Mouse (Mus musculus) mouse trophoblast stem cell (cell line): Measurements from ENCODE around the gene Naaa.

Experiments
- in situ Hi-C, 2 experiments: fragments of 300-500 bp; cut with MseI, MboI; formaldehyde crosslinking; loops; 2 replicates in 1 of 2; 3 replicates in 1 of 2; pipeline ENCODE4 v1.15.1; 2025

The Naaa gene

DNA sequence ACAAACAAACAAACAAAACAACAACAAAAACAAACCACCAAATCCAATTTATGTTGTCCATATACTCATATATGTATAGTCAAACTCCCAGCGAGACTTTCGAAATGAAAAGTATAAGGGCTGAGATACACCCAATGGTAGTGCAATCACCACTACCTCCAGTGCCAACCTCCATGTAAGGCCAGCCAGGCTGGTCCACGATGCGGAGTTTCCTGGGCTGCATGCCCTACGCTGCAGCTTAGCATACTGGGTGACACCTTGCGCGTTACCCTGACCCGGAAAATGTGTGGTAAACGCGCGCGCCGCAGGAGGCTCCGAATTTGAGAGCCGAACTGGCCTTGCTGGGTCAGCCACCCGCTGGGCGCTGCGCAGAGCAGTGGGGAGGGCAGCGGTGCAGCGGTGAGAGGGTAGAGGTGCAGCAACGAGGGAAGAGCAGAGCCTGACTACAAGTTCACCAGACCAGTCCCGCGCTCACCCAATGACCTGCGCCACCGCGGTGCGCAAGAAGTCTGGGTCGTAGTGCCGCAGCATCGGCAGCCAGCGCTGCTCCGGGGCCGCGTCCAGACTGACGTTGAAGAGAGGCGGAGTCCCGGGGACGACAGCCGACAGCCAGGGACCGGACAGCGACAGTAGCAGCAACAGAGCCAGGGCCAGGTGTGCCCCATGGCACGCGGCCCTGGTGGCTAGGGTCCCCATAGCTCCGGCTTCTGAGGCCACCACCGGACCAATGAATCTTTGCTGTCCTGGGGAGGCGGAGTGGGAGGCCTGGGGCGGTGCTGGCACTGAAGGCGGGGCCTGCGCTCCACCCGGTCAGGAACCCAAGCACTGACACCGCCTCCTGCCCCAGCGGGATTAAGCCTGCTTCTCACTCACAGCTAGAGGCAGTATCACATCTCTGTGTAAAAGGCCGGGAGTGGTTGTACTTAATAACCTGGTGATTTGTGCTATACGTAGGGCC lies at the start of gene Naaa:
TSS of gene Naaa (minus strand) at position 734 of the 958 bp plus-strand sequence.
- in situ Hi-C loops: no loop called here

DNA sequence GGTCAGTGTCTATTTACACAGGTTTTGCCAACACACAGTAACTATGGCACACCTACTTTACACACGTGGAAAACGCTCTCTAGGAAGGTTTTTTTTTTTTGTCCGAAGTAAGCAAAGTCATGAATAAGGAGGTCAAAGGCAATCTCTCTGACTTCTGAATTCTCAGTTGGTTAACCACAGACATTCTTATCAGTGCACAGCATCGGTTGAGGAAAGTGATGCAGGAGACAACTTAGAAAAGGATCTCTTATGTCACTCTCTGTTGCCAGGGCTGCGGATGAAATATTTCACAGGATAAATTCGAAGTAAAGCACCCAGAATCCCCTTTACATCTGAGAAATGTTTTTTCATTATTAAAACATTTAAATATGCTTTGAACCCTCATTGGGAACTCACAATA lies 49.4 kb upstream of the Naaa start:
- in situ Hi-C loops: no loop called here

DNA sequence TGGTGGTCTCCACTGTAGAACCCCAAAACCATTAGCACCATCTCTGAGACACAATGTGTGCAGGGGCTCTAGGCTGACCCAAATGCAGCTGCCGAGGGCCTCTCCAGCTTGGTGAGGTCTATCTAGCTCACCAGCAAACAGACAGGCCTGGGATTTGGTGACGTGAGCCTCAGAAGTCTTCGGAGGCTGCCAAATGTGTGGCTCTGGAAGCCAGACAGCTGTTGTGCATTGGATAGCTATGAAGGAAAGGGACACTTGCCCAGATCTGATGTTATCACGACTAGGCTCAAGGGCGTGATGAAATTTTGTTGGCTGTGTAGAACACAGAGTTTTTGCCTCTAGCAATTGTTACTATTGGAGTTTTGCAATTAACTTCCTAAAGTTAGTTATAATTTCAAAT lies 45.3 kb upstream of the Naaa start:
- in situ Hi-C loops: no loop called here

DNA sequence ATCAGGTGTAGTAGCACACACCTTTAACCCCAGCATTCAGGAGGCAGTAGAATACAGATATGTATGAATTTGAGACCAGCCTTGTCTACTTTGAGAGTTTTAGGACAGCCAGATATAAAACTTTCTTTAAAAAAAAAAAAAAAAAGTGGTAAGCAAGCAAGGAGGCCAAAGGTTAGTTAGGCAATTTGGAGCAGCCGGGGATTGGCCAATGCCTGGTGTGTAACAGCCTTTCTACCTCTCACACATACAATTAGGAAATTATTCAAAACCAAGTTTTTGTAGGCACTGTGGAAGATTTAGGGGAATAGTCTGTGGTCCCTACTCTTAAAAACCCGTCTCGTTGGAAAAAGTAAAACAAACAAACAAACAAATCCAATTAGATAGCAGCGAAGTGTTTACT lies 44.6 kb upstream of the Naaa start:
- in situ Hi-C loops: no loop called here

DNA sequence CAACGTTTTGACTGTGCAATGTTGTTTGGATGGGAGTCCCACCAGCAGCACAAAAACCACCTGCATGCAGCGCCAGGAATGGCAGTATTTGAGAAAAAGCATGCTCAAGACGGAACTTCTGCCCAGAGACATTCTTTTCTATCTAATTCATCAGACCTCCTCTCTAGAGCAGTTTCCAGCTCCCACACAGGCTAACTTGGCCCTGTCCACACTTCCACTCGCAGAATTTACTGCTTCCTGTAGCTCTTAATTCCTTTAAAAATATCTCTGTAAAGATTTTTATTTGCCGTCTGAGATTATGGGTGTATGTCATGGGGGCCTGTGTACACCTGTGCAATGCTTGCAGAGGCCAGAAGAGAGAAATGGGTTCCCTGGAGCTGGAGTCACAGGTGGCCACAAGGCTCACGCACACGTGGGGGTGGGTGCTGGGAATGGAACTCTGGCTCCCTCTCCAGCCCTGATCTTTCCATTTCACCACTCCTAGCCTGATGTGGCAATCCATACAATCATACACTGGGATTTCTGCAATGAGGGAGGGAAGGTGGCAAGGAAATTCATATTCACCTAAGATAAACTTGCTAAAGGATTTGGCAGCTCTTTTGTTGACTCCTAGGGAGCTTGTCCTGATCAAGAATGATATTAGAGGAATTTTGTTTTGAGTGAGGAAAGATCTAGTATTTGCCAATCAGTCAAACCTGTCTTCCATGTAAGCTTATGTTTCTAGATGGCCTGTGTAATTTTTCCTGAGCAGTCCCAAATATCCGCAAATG lies 43.8 kb upstream of the Naaa start:
- in situ Hi-C loops: no loop called here

DNA sequence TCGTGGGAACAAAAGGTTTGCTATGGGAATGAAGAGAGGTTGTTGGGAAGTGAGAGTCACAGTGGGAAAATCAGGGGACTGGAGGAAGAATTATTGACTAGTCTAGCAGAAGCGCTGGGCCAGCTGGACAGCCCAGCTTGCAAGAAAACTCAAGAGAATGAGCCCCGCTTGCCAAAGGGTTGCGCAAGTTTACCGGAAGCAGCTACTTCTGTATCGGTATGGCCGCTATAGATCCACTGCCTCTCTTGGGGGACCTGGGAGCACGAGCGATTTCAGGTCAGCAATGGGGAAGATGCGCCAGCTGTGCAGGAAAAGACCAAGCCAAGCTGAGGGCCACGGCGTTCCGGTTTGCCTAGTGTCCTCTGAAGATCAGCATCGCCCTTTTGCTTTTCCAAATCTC lies 40.6 kb upstream of the Naaa start:
- in situ Hi-C loops: no loop called here

DNA sequence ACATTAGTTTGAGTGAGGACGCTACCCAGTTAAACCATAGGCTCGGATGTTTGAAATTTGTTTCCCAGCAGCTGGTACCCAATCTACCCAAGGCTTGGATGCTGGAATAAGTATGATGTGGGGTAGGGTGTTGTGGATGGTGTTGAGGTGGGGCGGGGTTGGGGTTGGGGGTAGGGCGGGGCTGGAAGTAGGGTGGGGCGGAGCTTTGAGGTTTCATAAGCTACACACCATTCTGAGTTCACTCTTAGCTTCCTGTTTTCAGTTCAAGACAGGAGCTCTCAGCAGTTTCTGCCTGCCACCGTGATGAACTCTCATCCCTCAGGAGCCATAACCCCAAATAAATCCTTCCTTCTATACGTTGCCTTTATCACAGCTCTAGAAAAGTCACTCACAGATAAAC lies 40.1 kb upstream of the Naaa start:
- in situ Hi-C loops: no loop called here

DNA sequence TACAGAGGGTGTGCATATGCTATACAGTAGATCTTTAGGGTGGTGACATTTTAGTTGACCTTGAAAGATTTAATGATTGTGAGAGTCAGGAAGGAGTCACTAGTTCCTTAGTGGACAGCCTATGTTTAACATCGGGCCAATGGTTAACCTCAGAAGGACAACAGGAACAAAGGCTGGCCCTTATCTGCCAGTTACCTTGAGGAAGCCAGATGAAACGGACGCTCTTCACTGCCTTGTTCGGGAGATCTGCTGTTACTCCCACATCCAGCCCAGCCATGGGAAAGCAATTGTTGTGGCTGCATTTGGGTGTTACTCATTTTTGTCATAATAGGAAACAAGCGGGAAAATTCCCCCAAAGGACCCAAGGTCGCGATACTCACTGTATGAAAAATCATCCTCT lies 35.8 kb upstream of the Naaa start:
- in situ Hi-C loops: loop anchor here (5.0 kb wide), 1 partner anchor 69 kb away; no protein-coding TSS in a partner anchor

DNA sequence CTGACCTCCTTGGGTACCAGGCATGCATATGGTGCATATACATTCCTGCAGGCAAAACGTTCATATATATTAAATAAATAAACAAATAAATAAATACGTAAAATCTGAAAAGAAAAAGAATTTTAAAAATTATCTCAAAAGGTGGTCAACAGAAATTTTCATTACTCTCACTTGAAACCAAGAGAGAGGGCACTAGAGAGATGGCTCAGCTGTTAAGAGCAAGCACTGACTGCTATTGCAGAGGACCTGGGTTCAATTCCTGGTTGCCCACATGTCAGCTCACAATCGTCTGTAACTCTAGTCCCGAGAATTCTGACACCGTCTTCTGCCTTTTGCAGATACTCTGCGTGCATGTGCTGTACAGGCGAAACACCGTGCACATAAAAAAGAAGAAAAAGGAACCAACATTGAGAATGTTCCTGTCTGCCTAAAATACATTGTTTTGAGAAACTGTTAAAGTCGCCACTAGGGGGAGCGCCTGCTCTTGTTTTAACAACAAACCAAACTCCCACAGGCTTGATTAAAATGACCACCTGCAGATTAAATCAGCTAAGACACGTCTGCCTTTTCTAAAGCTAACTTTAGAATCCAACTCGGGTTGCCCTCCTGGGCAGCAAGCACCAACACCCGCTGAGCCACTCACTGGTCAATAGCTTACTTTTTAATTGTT lies 34.2 kb upstream of the Naaa start:
- in situ Hi-C loops: loop anchor here (5.0 kb wide), 1 partner anchor 70 kb away; no protein-coding TSS in a partner anchor

DNA sequence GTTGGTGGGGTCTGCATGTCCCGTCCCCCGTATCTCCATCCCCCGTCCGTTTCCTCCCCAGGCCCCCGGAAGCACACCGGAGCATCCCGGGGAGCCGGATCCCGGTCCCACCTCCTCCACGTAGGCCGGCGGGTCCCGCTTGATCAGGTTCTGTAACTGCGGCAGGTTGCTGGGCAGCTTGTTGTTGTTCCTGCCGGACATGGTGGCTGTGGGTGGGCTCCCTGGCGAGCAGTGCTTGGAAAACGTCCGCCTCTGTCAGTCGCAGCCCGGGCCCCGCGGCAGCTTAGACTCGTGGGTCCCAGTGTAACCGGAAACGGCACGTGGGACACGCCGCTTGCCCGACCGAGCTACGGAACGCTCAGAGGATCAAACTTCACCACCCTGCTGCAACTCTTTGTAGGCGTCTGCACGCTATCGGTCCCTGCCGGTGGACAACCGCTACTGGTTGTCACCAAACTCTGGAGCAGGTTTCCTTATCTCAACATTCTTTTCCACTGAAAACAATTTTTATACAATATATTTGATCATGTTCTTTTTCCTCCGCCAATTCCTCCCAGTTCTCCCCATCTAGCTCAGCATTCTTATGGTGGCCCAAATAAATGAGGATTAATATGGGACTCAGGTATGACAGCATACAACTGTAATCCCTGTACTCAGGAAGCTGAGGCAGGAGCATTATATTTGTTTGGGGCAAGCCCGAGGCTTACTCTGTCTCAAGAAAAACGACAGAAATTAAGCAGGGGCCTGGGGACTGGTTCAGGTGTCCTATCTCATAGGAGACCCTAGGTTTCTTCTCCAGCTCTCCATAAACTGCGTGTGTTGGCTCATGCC lies 31.9 kb upstream of the Naaa start, which contains the start of gene Sdad1:
TSS of gene Sdad1 (minus strand) at position 799 of the 831 bp plus-strand sequence.
- in situ Hi-C loops: loop anchor here (5.0 kb wide), 1 partner anchor 72 kb away; no protein-coding TSS in a partner anchor

DNA sequence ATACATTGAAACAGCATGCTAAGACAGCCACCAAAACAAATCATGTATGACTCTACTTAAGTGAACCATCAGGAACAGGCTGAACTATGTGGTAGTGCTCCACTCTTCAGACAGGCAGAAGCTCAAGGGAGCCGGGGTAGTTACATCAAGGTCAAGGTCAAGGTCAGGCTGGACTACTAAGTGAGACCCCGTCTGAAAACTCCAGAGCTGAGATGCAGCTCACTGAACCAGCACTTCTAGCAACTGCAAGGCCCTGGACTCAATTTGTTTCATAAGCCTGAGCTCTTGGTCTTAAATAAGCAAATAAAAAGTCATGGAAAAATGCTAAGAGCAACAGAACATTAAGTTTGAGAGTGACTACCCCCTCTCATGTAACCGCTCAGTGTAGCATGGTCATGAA lies 26.3 kb upstream of the Naaa start:
- in situ Hi-C loops: no loop called here

DNA sequence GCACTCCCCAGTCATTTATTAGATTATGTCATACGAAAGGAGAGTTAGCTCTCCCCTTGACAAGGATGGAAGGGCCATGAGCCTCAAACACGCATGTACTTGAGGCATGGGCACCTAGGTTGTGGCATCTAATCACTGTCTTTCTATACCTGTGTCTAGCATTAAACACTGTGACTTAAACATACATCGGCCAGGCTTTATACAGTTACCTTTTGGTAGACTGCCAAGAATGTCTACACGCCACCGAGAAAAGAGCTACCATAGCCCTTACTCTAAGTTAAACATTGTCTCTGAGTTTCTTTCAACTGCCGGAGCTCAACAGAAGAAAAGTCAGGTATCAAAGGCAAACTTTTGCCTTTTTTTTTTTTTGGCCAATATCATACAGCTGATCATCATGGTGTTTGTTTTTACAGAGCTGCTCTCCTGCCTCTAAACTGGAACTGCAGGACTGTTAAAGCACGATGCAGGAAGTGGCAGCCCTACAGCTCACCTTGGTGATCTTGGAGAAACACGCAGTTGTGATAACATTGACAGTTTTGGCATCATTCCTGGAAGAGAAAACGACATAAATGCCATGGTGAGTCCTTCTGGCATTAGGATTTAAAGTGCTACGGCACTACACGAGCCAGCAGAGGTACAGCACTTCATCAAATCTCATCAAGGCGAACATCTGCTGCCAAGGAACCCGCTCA lies 24.3 kb upstream of the Naaa start:
- in situ Hi-C loops: no loop called here

DNA sequence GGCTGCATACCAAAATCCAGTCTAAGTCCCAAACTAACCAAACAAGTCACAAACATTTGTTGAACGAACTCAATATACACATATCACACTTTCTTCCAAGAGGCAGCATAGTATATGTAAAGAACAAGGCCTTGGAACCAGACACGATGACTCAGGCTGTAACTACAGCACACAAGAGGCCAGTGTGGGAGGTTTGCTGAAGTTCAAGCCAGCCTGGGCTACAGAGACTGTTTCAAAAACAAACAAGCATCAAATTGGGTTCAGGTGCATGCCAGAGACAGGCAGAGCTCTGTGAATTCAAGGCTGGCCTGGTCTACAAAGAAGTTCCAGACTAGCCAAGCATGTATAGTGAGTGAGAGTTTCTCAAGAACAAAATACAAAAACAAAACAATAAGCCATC lies 16.6 kb upstream of the Naaa start:
- in situ Hi-C loops: no loop called here

DNA sequence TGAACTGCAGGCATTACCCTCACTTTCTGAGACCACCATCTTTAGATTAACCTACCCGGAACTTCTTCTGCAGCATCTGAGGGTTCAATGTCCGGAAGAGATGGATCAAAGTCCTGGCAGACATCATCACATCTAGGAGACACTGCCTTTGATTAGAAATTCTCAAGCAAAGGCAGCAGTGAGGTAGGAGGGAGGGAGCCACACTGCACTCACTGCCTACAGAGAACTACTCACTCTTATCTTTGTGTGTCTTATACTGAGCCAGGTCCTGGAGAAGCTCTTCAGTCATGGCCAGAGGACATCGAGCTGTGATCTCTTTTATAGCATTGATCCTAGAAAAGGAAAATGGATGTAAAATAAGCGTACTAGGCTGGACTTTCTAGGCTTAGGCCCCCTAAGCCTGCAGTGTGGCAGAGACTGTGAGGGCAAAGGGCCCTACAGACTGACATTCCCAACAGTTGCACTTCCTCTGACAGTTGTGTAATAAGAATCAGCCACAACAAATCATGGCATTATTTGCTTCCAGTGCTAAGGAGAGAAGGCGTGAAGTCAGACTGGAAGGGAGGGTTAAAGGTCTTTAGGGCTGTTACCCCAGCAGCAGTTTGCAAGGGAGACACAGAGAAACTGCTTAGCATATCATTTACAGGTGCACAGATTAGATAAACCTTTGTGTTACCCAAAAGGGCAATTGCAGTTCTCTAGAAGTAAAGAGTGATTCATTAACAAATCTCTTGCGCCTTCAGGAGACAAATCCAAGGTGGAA lies 13.9 kb upstream of the Naaa start:
- in situ Hi-C loops: no loop called here

DNA sequence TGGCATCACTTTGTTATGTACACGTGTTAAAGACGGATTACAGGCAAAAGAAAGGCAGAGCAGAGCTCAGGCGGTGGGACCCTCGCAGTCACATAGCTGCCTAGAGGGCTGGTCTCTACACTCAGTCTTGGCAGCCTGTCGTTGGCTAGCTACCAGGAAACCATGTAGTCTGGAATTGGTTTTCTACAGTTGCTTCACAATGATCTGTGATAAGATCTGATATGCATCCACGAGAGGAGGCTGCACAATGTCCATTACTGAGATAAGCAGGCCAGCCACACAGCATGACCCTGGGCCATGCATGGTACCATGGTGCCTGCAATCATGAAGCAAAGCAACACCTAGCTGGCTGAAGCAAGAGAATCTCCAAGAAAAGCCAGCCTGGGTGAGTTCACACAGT lies 9.9 kb upstream of the Naaa start:
- in situ Hi-C loops: no loop called here

DNA sequence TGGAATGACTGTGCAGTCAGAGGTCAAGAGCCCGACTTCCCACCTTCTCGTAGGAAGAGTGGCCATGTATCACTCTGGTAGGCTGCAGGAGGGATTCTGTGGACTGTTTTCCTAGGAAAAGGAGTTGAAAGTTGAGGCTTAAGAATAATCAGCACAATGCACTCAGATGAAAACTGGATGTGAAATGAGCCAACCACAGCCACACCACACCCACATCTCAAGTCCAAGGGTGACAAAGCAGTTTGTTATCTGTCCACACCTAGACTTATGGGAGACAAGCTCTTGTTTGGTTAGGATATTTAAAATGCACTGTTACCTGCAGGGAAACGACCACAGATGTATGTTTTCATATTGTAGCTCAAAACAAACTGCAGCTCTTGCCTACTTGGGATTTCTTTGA lies 5.1 kb upstream of the Naaa start:
- in situ Hi-C loops: no loop called here

DNA sequence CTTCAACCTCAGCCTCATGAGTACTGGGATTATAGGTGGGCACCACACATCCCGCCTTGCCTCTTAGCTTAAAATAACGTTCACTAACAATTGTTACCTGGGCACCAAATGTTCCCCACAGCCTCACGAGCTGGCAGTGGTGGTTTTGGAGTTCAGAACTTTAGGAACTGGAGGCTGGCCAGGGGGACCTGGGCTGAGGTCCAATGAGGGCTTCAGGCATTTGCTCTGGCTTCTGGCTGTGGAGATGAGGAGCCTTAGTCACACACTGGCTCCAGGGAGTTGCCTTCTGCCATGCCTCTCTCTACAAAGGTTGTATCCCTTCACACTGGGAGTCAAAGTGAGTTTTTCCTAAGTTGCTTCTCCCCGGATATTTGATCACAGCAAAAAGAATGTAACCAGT lies 4.6 kb upstream of the Naaa start:
- in situ Hi-C loops: no loop called here

DNA sequence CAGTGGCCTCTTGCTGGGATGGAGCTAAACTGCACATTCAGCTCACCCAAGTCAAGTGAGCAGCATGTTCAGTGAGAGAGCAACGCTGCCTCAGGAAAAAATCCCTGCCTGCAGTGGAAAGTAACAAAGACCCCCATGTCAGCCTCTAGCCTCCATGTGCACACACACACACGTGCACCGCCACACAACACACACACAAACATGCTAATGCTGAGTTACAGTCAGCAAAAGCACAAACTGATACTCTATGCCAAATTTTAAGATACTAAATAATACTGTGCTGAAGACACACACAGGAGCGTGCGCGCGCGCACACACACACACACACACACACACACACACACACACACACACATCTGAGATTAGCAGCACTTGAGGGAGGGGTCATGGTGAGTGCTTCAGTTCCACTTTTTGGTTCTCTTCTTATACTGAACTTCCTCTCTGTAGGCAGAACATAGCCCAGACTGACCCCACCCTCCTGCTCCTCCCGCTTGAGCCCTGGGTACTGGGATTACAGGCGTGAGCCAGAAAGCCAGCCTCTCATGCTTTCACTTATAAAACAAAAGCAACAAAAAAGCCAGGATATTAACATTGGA lies 1.1 kb upstream of the Naaa start:
- in situ Hi-C loops: no loop called here

DNA sequence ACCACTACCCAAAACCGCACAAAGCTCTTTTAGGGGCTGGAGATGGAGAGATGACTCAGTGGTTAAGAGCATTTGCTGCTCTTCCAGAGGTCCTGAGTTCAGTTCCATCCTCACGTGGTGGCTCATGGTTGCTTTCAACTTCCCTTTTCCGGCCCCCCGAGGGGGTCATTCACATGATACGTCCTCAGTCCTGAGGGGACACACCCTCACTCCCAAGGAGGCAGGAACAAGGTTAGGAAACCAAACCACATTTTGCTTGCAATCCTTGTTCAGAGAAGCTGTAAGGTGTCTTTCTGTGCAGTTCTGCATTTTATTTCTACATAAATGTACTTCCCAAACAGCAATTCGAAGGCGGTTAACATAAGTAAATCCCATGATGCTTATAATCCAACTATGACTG lies 7.5 kb downstream of the Naaa start:
- in situ Hi-C loops: no loop called here
